Mouse (Mus musculus): Measurements from ENCODE around the gene Rgs6. TPM values are rescaled to one million over a fixed set of nuclear protein-coding genes. Genes with fewer than 3 reads are reported as not detected.
A peak's percentile ranks its signal among the peaks of the same experiment; 100 is the strongest.

Rgs6 gene
- polyA plus RNA-seq, 1 experiment from 2014 or later: 2.6 TPM

- Histone ChIP-seq H3K9me3 (ENCODE audit: control insufficient read depth, low read length) (no peaks in the 10 kb centered on the region), H3K9ac (ENCODE audit: low read depth, low read length) (no peak overlapping the region), H3K4me1 (ENCODE audit: control insufficient read depth, insufficient read depth, low read length) (0 out of 2 replicates have a peak, but pooled peaks cover 3% of the 10 kb centered on the region), H3K27me3 (replicated peaks; ENCODE audit: control insufficient read depth, insufficient read depth, low read length) (no peaks in the 10 kb centered on the region), H3K27ac (replicated peaks; ENCODE audit: low read depth, low read length) (no peak overlapping the region), H3K36me3 (ENCODE audit: control insufficient read depth, insufficient read depth, low read length) (no peaks in the 10 kb centered on the region), H3K4me3 (ENCODE audit: low read depth, low read length) (no peak overlapping the region), H3K4me2 (ENCODE audit: low read depth, low read length) (no peak overlapping the region)
- no peak for DNase-seq (ENCODE audit: low spot score)
- 59% methylated on average over 5 of the region's 5 CpGs for WGBS
- no peak for ATAC-seq (ENCODE audit: low read depth)
These were observed 575.6 kb downstream of the Rgs6 start for GRCm38 (mm10) chr12:83163721-83164120.

- ATAC-seq (ENCODE audit: low read depth): no peak
- Histone ChIP-seq H3K9ac (ENCODE audit: low read depth, low read length) (no peak overlapping the region), H3K4me3 (ENCODE audit: low read depth, low read length) (no peak overlapping the region), H3K9me3 (ENCODE audit: control insufficient read depth, low read length) (no peaks in the 10 kb centered on the region), H3K36me3 (ENCODE audit: control insufficient read depth, insufficient read depth, low read length) (no peaks in the 10 kb centered on the region), H3K4me2 (ENCODE audit: low read depth, low read length) (no peak overlapping the region), H3K27me3 (replicated peaks; ENCODE audit: control insufficient read depth, insufficient read depth, low read length) (no peaks in the 10 kb centered on the region), H3K4me1 (ENCODE audit: control insufficient read depth, insufficient read depth, low read length) (peaks cover 3% of the 10 kb centered on the region; the same call in 1 of the 2 replicates), H3K27ac (replicated peaks; ENCODE audit: low read depth, low read length) (no peak overlapping the region)
- no peak for DNase-seq (ENCODE audit: low spot score)
- WGBS: 85% methylated on average over 1 of the region's 1 CpGs
These were observed 577.0 kb downstream of the Rgs6 start for GRCm38 (mm10) chr12:83165058-83165457.

DNA sequence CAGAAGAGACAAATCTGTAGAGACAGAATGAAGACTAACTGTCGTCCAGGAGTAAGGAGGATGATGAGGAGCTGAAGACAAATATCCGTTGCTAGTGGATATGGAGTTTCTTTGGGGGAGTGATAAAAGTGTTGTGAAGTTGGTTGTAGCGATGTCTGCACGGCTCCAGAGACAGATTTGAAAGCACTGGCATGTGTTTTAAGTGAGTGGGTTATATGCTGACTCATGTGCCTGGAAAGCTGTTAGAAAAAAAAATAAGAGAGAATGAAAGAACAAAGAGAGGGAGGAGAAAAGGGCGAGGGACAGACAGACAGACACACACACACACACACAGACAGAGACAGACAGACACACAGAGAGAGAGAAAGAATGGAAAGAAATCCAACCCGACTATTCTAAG, 580.2 kb downstream of the Rgs6 start:
- H3K27me3 ChIP-seq (replicated peaks; ENCODE audit: control insufficient read depth, insufficient read depth, low read length): no peaks in the 10 kb centered on the region

DNA sequence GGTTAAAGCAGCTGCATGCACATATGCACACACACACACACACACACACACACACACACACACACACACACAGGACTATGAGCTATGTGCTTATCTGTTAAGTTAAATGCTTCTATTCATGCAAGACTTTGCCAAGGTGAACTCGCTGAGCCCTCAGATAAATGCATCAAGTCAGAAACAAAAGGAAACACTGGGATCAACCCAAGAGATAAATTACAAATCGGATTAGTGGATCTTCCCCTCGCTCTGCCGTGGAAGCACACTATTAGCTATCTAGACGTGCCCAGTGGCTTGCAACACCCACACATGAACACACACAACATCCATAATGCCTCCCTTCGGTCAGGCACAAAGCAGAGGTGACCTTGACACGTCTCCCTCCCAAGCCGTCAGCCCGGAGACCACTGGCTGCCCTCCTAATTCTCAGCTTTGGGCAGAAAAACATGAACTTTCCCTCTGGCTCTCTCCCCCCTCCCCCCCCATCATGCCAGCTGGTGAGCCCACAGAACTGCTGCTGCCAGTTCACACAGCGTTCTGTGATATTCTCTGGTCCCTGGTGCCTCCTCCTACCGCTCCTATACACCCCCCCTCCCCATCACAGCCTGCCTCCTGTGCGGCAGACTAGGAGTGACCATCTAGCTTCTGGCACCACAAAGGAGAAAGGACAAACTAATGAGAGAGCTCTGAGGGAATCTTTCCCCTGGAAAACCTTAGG, 581.6 kb downstream of the Rgs6 start:
- no peak overlapping the region for H3K27ac ChIP-seq (replicated peaks; ENCODE audit: low read depth, low read length)

More for the DNA sequence above, 580.2 kb downstream of the Rgs6 start:
- WGBS: 73% methylated on average over 6 of the region's 6 CpGs
- no peak overlapping the region for H3K4me3 ChIP-seq (ENCODE audit: low read depth, low read length)
- ATAC-seq (ENCODE audit: low read depth) (no peak), DNase-seq (ENCODE audit: low spot score) (no peak)
- H3K9ac ChIP-seq (ENCODE audit: low read depth, low read length): no peak overlapping the region
- no peak overlapping the region for H3K27ac ChIP-seq (replicated peaks; ENCODE audit: low read depth, low read length)
- H3K9me3 ChIP-seq (ENCODE audit: control insufficient read depth, low read length): no peaks in the 10 kb centered on the region
- no peak overlapping the region for H3K4me2 ChIP-seq (ENCODE audit: low read depth, low read length)
- peaks cover 3% of the 10 kb centered on the region; the same call in 1 of the 2 replicates for H3K4me1 ChIP-seq (ENCODE audit: control insufficient read depth, insufficient read depth, low read length)
- H3K36me3 ChIP-seq (ENCODE audit: control insufficient read depth, insufficient read depth, low read length): no peaks in the 10 kb centered on the region

GRCm38 (mm10) chr12:83178770-83179169, 590.7 kb downstream of the Rgs6 start:
- Histone ChIP-seq H3K27me3 (replicated peaks; ENCODE audit: control insufficient read depth, insufficient read depth, low read length) (no peaks in the 10 kb centered on the region), H3K4me3 (ENCODE audit: low read depth, low read length) (no peak overlapping the region), H3K4me1 (ENCODE audit: control insufficient read depth, insufficient read depth, low read length) (no peaks in the 10 kb centered on the region), H3K9me3 (ENCODE audit: control insufficient read depth, low read length) (no peaks in the 10 kb centered on the region), H3K36me3 (ENCODE audit: control insufficient read depth, insufficient read depth, low read length) (no peaks in the 10 kb centered on the region), H3K27ac (replicated peaks; ENCODE audit: low read depth, low read length) (no peak overlapping the region), H3K4me2 (ENCODE audit: low read depth, low read length) (no peak overlapping the region), H3K9ac (ENCODE audit: low read depth, low read length) (no peak overlapping the region)
- ATAC-seq (ENCODE audit: low read depth) (no peak; the same call in 1 of the 2 replicates), DNase-seq (ENCODE audit: low spot score) (no peak)
- 58% methylated on average over 2 of the region's 2 CpGs for WGBS

More for the DNA sequence above, 581.6 kb downstream of the Rgs6 start:
- Histone ChIP-seq H3K36me3 (ENCODE audit: control insufficient read depth, insufficient read depth, low read length) (no peaks in the 10 kb centered on the region), H3K4me1 (ENCODE audit: control insufficient read depth, insufficient read depth, low read length) (peaks cover 3% of the 10 kb centered on the region; the same call in 1 of the 2 replicates), H3K9me3 (ENCODE audit: control insufficient read depth, low read length) (no peaks in the 10 kb centered on the region), H3K27me3 (replicated peaks; ENCODE audit: control insufficient read depth, insufficient read depth, low read length) (no peaks in the 10 kb centered on the region), H3K4me3 (ENCODE audit: low read depth, low read length) (no peak overlapping the region), H3K4me2 (ENCODE audit: low read depth, low read length) (no peak overlapping the region), H3K9ac (ENCODE audit: low read depth, low read length) (no peak overlapping the region)
- DNase-seq (ENCODE audit: low spot score) (no peak), ATAC-seq (ENCODE audit: low read depth) (no peak)
- WGBS: 59% methylated on average over 12 of the region's 12 CpGs

- no peak overlapping the region for H3K9ac ChIP-seq (ENCODE audit: low read depth, low read length)
- ATAC-seq (ENCODE audit: low read depth) (no peak), DNase-seq (ENCODE audit: low spot score) (no peak)
- no peaks in the 10 kb centered on the region for H3K36me3 ChIP-seq (ENCODE audit: control insufficient read depth, insufficient read depth, low read length)
- H3K27ac ChIP-seq (replicated peaks; ENCODE audit: low read depth, low read length): no peak overlapping the region
- H3K4me1 ChIP-seq (ENCODE audit: control insufficient read depth, insufficient read depth, low read length): no peaks in the 10 kb centered on the region
- no peaks in the 10 kb centered on the region for H3K9me3 ChIP-seq (ENCODE audit: control insufficient read depth, low read length)
- no peaks in the 10 kb centered on the region for H3K27me3 ChIP-seq (replicated peaks; ENCODE audit: control insufficient read depth, insufficient read depth, low read length)
- no peak overlapping the region for H3K4me3 ChIP-seq (ENCODE audit: low read depth, low read length)
- H3K4me2 ChIP-seq (ENCODE audit: low read depth, low read length): no peak overlapping the region
- whole genome bisulfite sequencing: 83% methylated on average over 1 of the region's 1 CpGs
These were observed 591.8 kb downstream of the Rgs6 start for GRCm38 (mm10) chr12:83179860-83180259.

DNA sequence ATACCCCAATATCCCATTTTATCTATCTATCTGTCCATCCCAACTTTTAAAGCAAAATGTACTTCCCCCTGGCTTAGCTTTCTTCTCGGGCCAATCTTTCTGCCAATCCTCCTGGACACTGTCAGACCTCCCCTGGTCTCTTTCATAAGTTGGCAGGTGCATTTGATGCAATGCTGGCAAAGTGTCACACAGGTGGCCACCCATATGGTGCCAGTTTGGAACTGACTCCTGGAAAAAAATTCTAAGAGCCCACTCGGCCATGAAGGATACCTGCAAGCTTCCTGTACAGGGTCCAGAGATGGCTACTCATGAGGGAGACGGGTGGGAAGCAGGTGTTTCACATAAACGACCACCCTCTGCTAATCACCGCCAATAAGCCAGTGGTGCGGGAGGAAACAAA, 592.5 kb downstream of the Rgs6 start:
- no peaks in the 10 kb centered on the region for H3K4me1 ChIP-seq (ENCODE audit: control insufficient read depth, insufficient read depth, low read length)
- no peak overlapping the region for H3K4me2 ChIP-seq (ENCODE audit: low read depth, low read length)
- 75% methylated on average over 6 of the region's 6 CpGs for WGBS
- no peak for ATAC-seq (ENCODE audit: low read depth)
- no peak overlapping the region for H3K27ac ChIP-seq (replicated peaks; ENCODE audit: low read depth, low read length)
- no peaks in the 10 kb centered on the region for H3K9me3 ChIP-seq (ENCODE audit: control insufficient read depth, low read length)
- H3K36me3 ChIP-seq (ENCODE audit: control insufficient read depth, insufficient read depth, low read length): no peaks in the 10 kb centered on the region
- no peak for DNase-seq (ENCODE audit: low spot score)
- H3K27me3 ChIP-seq (replicated peaks; ENCODE audit: control insufficient read depth, insufficient read depth, low read length): no peaks in the 10 kb centered on the region
- no peak overlapping the region for H3K9ac ChIP-seq (ENCODE audit: low read depth, low read length)
- no peak overlapping the region for H3K4me3 ChIP-seq (ENCODE audit: low read depth, low read length)

DNA sequence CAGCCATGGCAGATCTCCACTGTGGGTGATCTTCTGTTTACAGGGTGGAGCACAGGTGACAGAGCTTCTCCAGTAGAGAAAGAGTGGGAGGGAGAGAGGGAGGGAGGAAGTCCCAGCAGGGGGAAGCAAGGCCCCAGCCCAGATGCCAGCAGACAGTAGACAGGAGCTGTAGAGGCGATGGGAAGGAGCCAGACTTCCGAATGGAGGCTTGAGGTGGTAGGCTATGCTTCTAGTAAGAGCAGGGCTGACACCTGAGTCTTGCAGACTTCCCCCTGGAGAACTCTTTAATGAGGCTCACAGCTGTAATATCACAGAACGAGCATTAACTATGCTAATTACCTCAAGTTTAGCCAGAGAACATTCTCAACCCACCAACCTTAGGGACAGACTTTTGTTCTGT, 613.6 kb downstream of the Rgs6 start:
- Histone ChIP-seq H3K27ac (replicated peaks; ENCODE audit: low read depth, low read length) (no peak overlapping the region), H3K4me3 (ENCODE audit: low read depth, low read length) (no peak overlapping the region), H3K4me2 (ENCODE audit: low read depth, low read length) (no peak overlapping the region), H3K9me3 (ENCODE audit: control insufficient read depth, low read length) (no peaks in the 10 kb centered on the region), H3K9ac (ENCODE audit: low read depth, low read length) (no peak overlapping the region), H3K4me1 (ENCODE audit: control insufficient read depth, insufficient read depth, low read length) (peaks cover 9% of the 10 kb centered on the region; the same call in 1 of the 2 replicates), H3K36me3 (ENCODE audit: control insufficient read depth, insufficient read depth, low read length) (no peaks in the 10 kb centered on the region), H3K27me3 (replicated peaks; ENCODE audit: control insufficient read depth, insufficient read depth, low read length) (no peaks in the 10 kb centered on the region)
- WGBS: 32% methylated on average over 3 of the region's 3 CpGs
- ATAC-seq (ENCODE audit: low read depth) (peak; percentile 80), DNase-seq (ENCODE audit: low spot score) (peak; percentile 59)

GRCm38 (mm10) chr12:83204361-83204760, 616.3 kb downstream of the Rgs6 start:
- peaks cover 9% of the 10 kb centered on the region for H3K4me1 ChIP-seq (ENCODE audit: control insufficient read depth, insufficient read depth, low read length)
- no peaks in the 10 kb centered on the region for H3K36me3 ChIP-seq (ENCODE audit: control insufficient read depth, insufficient read depth, low read length)
- ATAC-seq (ENCODE audit: low read depth) (no peak), DNase-seq (ENCODE audit: low spot score) (no peak)
- no peak overlapping the region for H3K4me2 ChIP-seq (ENCODE audit: low read depth, low read length)
- H3K9me3 ChIP-seq (ENCODE audit: control insufficient read depth, low read length): no peaks in the 10 kb centered on the region
- H3K27ac ChIP-seq (replicated peaks; ENCODE audit: low read depth, low read length): no peak overlapping the region
- WGBS: 56% methylated on average over 5 of the region's 5 CpGs
- no peak overlapping the region for H3K4me3 ChIP-seq (ENCODE audit: low read depth, low read length)
- no peaks in the 10 kb centered on the region for H3K27me3 ChIP-seq (replicated peaks; ENCODE audit: control insufficient read depth, insufficient read depth, low read length)
- no peak overlapping the region for H3K9ac ChIP-seq (ENCODE audit: low read depth, low read length)
